Mouse (Mus musculus): ENCODE results near the gene Cntnap5c. TPM values are rescaled to one million over a fixed set of nuclear protein-coding genes. Genes with fewer than 3 reads are reported as not detected.

Cntnap5c gene
- polyA plus RNA-seq, 1 experiment from 2014 or later = not detected

DNA sequence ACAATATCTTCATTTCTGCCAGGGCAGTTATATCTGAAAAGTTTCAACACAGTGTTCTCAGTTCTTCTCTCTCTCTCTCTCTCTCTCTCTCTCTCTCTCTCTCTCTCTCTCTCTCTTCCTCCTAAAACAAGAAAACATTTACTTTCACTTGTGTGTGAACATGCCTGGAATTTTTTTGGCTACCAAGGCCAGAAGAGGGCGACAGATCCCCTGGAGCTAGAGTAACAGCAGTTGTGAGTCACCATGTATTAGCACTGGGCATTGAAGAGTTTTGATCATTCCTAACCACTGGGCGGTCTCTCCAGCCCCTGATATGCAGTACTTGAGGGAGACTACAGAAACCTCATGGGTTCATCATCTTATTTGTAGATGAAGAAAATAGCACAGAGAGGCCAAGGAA, 219.1 kb downstream of the Cntnap5c start:
- Histone ChIP-seq H3K4me3 (ENCODE audit: low read depth, low read length) (no peak overlapping the region), H3K36me3 (ENCODE audit: control insufficient read depth, insufficient read depth, low read length) (no peaks in the 10 kb centered on the region), H3K4me1 (replicated peaks; ENCODE audit: control insufficient read depth, insufficient read depth, low read length) (no peaks in the 10 kb centered on the region), H3K9me3 (ENCODE audit: control insufficient read depth, low read length) (no peaks in the 10 kb centered on the region), H3K9ac (ENCODE audit: low read length) (no peak overlapping the region), H3K27ac (ENCODE audit: low read depth) (no peak overlapping the region), H3K4me2 (ENCODE audit: low read length) (no peak overlapping the region), H3K27me3 (replicated peaks; ENCODE audit: control insufficient read depth, insufficient read depth, low read length) (no peaks in the 10 kb centered on the region)
- ATAC-seq (replicated peaks; ENCODE audit: low FRiP score, low TSS enrichment, low read depth) (no peak), DNase-seq (ENCODE audit: low spot score) (no peak)
- 44% methylated on average over 2 of the region's 2 CpGs for WGBS

DNA sequence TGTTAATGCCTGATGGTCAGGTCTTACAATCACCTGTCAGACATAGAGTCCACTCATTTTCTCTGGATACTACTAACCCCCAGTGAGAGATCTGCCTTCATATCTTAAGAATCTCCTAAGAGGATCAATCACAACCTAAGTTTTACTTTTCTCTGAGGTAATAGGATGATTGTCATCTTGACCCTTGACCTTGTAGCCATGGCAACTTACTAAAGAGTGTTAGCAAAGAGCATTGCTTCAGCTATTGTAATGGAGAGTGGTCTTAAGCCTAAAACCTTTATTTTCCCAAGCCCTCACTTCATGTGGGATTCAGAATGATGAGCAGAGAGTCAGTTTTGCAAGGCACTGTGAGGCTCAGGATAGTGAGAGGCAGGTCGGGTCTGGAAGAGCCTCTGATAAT, 227.1 kb downstream of the Cntnap5c start:
- no peaks in the 10 kb centered on the region for H3K9me3 ChIP-seq (ENCODE audit: control insufficient read depth, low read length)
- no peaks in the 10 kb centered on the region for H3K4me1 ChIP-seq (replicated peaks; ENCODE audit: control insufficient read depth, insufficient read depth, low read length)
- ATAC-seq (replicated peaks; ENCODE audit: low FRiP score, low TSS enrichment, low read depth) (no peak), DNase-seq (ENCODE audit: low spot score) (no peak)
- no peak overlapping the region for H3K4me3 ChIP-seq (ENCODE audit: low read depth, low read length)
- no peak overlapping the region for H3K4me2 ChIP-seq (ENCODE audit: low read length)
- no peak overlapping the region for H3K27ac ChIP-seq (ENCODE audit: low read depth)
- no peaks in the 10 kb centered on the region for H3K27me3 ChIP-seq (replicated peaks; ENCODE audit: control insufficient read depth, insufficient read depth, low read length)
- H3K36me3 ChIP-seq (ENCODE audit: control insufficient read depth, insufficient read depth, low read length) = no peaks in the 10 kb centered on the region
- WGBS = 44% methylated on average over 1 of the region's 1 CpGs
- no peak overlapping the region for H3K9ac ChIP-seq (ENCODE audit: low read length)

DNA sequence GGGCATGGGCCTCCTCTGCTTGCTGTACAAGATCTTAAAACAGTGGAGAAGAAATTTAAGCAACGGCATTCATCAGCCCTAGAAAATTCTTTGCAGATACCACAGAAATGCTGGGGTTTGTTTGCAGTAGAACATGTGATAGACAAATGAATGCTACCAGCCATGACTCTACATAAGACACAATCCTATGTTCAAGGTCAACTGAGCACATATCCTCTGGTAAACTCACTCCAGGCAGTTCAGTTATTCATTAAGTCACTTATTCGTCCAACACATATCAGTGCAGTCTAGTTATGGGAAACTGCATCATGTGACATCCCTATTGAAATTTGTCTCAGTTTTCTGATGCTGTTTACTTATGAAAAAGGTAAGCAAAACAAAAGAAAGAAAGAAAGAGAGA, 229.7 kb downstream of the Cntnap5c start:
- Histone ChIP-seq H3K27ac (ENCODE audit: low read depth) (no peak overlapping the region), H3K4me1 (replicated peaks; ENCODE audit: control insufficient read depth, insufficient read depth, low read length) (no peaks in the 10 kb centered on the region), H3K9me3 (ENCODE audit: control insufficient read depth, low read length) (no peaks in the 10 kb centered on the region), H3K9ac (ENCODE audit: low read length) (no peak overlapping the region), H3K27me3 (replicated peaks; ENCODE audit: control insufficient read depth, insufficient read depth, low read length) (no peaks in the 10 kb centered on the region), H3K4me2 (ENCODE audit: low read length) (no peak overlapping the region), H3K4me3 (ENCODE audit: low read depth, low read length) (no peak overlapping the region), H3K36me3 (ENCODE audit: control insufficient read depth, insufficient read depth, low read length) (no peaks in the 10 kb centered on the region)
- WGBS = 79% methylated on average over 2 of the region's 2 CpGs
- DNase-seq (ENCODE audit: low spot score) (no peak), ATAC-seq (replicated peaks; ENCODE audit: low FRiP score, low TSS enrichment, low read depth) (no peak)

- H3K9ac ChIP-seq (ENCODE audit: low read length) = no peak overlapping the region
- H3K36me3 ChIP-seq (ENCODE audit: control insufficient read depth, insufficient read depth, low read length) = no peaks in the 10 kb centered on the region
- 88% methylated on average over 5 of the region's 5 CpGs for WGBS
- DNase-seq (ENCODE audit: low spot score) (no peak), ATAC-seq (replicated peaks; ENCODE audit: low FRiP score, low TSS enrichment, low read depth) (no peak)
- no peak overlapping the region for H3K27ac ChIP-seq (ENCODE audit: low read depth)
- H3K4me2 ChIP-seq (ENCODE audit: low read length) = no peak overlapping the region
- H3K4me1 ChIP-seq (replicated peaks; ENCODE audit: control insufficient read depth, insufficient read depth, low read length) = no peaks in the 10 kb centered on the region
- H3K27me3 ChIP-seq (replicated peaks; ENCODE audit: control insufficient read depth, insufficient read depth, low read length) = no peaks in the 10 kb centered on the region
- H3K9me3 ChIP-seq (ENCODE audit: control insufficient read depth, low read length) = no peaks in the 10 kb centered on the region
- H3K4me3 ChIP-seq (ENCODE audit: low read depth, low read length) = no peak overlapping the region
These were observed 233.5 kb downstream of the Cntnap5c start for GRCm38 (mm10) chr17:58002845-58003244.

DNA sequence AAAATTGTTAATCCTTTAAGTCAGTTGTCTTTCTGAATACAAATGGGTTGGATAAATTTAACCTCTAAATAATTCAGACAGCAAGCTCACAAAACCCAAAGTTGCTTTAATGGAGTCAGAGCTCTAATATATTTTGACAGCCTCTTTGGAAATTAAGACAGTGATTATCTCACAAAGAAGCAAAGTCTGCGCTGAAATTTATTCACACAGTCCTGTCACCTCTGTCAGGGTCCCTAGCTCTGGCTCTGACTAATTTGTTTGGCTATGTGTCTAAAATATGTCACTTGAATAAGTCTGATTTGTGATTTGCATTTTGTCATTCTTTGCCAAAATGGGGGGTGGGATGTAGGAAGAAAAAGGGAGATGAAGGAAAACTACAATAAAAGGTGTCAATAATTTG, 234.0 kb downstream of the Cntnap5c start:
- H3K9ac ChIP-seq (ENCODE audit: low read length) = no peak overlapping the region
- H3K9me3 ChIP-seq (ENCODE audit: control insufficient read depth, low read length) = no peaks in the 10 kb centered on the region
- H3K4me3 ChIP-seq (ENCODE audit: low read depth, low read length) = no peak overlapping the region
- no peaks in the 10 kb centered on the region for H3K27me3 ChIP-seq (replicated peaks; ENCODE audit: control insufficient read depth, insufficient read depth, low read length)
- DNase-seq (ENCODE audit: low spot score) (no peak), ATAC-seq (replicated peaks; ENCODE audit: low FRiP score, low TSS enrichment, low read depth) (no peak)
- H3K27ac ChIP-seq (ENCODE audit: low read depth) = no peak overlapping the region
- H3K36me3 ChIP-seq (ENCODE audit: control insufficient read depth, insufficient read depth, low read length) = no peaks in the 10 kb centered on the region
- WGBS = 85% methylated on average over 1 of the region's 1 CpGs
- H3K4me2 ChIP-seq (ENCODE audit: low read length) = no peak overlapping the region
- H3K4me1 ChIP-seq (replicated peaks; ENCODE audit: control insufficient read depth, insufficient read depth, low read length) = no peaks in the 10 kb centered on the region

GRCm38 (mm10) chr17:58004491-58004890, 235.1 kb downstream of the Cntnap5c start:
- no peak overlapping the region for H3K4me2 ChIP-seq (ENCODE audit: low read length)

DNA sequence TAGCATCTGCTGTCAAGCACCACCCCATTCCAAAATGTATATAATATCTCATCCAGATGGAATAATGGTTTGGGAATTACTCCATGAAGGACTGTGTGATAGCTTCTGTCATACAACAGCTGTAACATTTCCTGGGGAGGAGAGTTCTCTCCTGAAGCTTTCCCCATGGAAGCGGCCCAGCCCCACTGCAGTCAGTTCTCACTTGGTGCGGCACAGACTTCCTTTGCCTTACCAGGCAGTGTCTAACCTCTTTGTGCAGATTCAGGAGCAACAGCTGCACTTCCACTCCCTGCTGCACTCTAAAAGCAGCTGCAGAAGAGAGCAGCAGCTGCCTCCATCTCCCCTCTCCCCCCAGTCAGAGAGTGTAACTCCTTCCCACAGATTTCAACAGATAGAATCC, 271.8 kb downstream of the Cntnap5c start:
- H3K9ac ChIP-seq (ENCODE audit: low read length) = no peak overlapping the region
- WGBS = 39% methylated on average over 2 of the region's 2 CpGs
- 0 out of 2 replicates have a peak, but pooled peaks cover 3% of the 10 kb centered on the region for H3K4me1 ChIP-seq (replicated peaks; ENCODE audit: control insufficient read depth, insufficient read depth, low read length)
- H3K36me3 ChIP-seq (ENCODE audit: control insufficient read depth, insufficient read depth, low read length) = no peaks in the 10 kb centered on the region
- H3K4me3 ChIP-seq (ENCODE audit: low read depth, low read length) = no peak overlapping the region
- DNase-seq (ENCODE audit: low spot score) (peak; percentile 51), ATAC-seq (replicated peaks; ENCODE audit: low FRiP score, low TSS enrichment, low read depth) (peak; percentile 86; the same call in 1 of the 2 replicates)
- no peaks in the 10 kb centered on the region for H3K27me3 ChIP-seq (replicated peaks; ENCODE audit: control insufficient read depth, insufficient read depth, low read length)
- no peaks in the 10 kb centered on the region for H3K9me3 ChIP-seq (ENCODE audit: control insufficient read depth, low read length)
- H3K4me2 ChIP-seq (ENCODE audit: low read length) = no peak overlapping the region
- no peak overlapping the region for H3K27ac ChIP-seq (ENCODE audit: low read depth)

More at GRCm38 (mm10) chr17:58004491-58004890, 235.1 kb downstream of the Cntnap5c start:
- Histone ChIP-seq H3K4me3 (ENCODE audit: low read depth, low read length) (no peak overlapping the region), H3K9ac (ENCODE audit: low read length) (no peak overlapping the region), H3K27me3 (replicated peaks; ENCODE audit: control insufficient read depth, insufficient read depth, low read length) (no peaks in the 10 kb centered on the region), H3K4me1 (replicated peaks; ENCODE audit: control insufficient read depth, insufficient read depth, low read length) (no peaks in the 10 kb centered on the region), H3K9me3 (ENCODE audit: control insufficient read depth, low read length) (no peaks in the 10 kb centered on the region), H3K36me3 (ENCODE audit: control insufficient read depth, insufficient read depth, low read length) (no peaks in the 10 kb centered on the region), H3K27ac (ENCODE audit: low read depth) (no peak overlapping the region)
- DNase-seq (ENCODE audit: low spot score) (no peak), ATAC-seq (replicated peaks; ENCODE audit: low FRiP score, low TSS enrichment, low read depth) (no peak)
- WGBS = 78% methylated on average over 2 of the region's 2 CpGs

DNA sequence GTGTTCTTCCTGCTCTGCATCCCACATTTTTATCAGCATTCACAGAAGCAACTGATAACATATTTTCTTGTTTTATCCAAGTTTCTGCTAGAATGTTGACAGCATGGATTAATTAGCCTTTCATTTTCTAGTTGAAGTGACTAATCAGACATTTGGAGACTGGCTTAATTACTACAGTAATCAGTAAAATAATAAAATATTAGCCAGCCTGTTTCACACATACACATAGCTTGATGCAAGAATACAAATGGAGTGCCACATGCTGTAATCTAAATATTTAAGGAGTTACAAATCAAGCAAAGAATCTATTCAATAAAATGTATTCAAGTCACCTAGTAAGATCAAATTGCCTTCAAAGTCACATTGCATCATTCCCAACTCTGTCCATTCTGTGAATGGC, 275.8 kb downstream of the Cntnap5c start:
- H3K4me2 ChIP-seq (ENCODE audit: low read length) = no peak overlapping the region
- no peak overlapping the region for H3K27ac ChIP-seq (ENCODE audit: low read depth)
- no peak for DNase-seq (ENCODE audit: low spot score)
- no peaks in the 10 kb centered on the region for H3K36me3 ChIP-seq (ENCODE audit: control insufficient read depth, insufficient read depth, low read length)
- ATAC-seq (replicated peaks; ENCODE audit: low FRiP score, low TSS enrichment, low read depth) = no peak
- H3K4me3 ChIP-seq (ENCODE audit: low read depth, low read length) = no peak overlapping the region
- no peak overlapping the region for H3K9ac ChIP-seq (ENCODE audit: low read length)
- H3K4me1 ChIP-seq (replicated peaks; ENCODE audit: control insufficient read depth, insufficient read depth, low read length) = 0 out of 2 replicates have a peak, but pooled peaks cover 3% of the 10 kb centered on the region
- no peaks in the 10 kb centered on the region for H3K9me3 ChIP-seq (ENCODE audit: control insufficient read depth, low read length)
- no peaks in the 10 kb centered on the region for H3K27me3 ChIP-seq (replicated peaks; ENCODE audit: control insufficient read depth, insufficient read depth, low read length)

DNA sequence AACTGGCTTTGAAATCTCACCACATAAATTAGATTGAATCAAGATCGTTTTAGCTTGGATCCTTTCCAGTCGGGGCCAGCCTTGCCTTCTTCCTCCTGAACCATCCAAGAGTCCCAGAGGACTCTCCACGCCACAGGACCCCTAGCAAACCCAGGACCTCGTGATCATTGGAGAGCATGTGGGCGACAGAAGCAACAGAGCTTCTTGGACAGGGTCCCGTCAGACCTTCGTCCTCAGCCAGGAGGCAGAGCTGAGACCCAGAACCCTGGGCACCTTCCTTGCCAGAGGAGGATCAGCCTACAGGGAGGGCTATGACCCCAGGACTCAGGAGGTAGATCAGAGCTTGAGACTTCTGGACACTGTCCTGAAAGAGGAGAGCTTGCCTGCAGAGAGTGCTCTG, 300.5 kb downstream of the Cntnap5c start:
- 82% methylated on average over 7 of the region's 7 CpGs for WGBS
- ATAC-seq (replicated peaks; ENCODE audit: low FRiP score, low TSS enrichment, low read depth) = no peak
- H3K27me3 ChIP-seq (replicated peaks; ENCODE audit: control insufficient read depth, insufficient read depth, low read length) = no peaks in the 10 kb centered on the region

More for the DNA sequence above, 300.5 kb downstream of the Cntnap5c start:
- Histone ChIP-seq H3K27ac (ENCODE audit: low read depth) (no peak overlapping the region), H3K36me3 (ENCODE audit: control insufficient read depth, insufficient read depth, low read length) (no peaks in the 10 kb centered on the region), H3K9ac (ENCODE audit: low read length) (no peak overlapping the region), H3K9me3 (ENCODE audit: control insufficient read depth, low read length) (no peaks in the 10 kb centered on the region), H3K4me2 (ENCODE audit: low read length) (no peak overlapping the region), H3K4me1 (replicated peaks; ENCODE audit: control insufficient read depth, insufficient read depth, low read length) (no peaks in the 10 kb centered on the region), H3K4me3 (ENCODE audit: low read depth, low read length) (no peak overlapping the region)
- no peak for DNase-seq (ENCODE audit: low spot score)
